Mouse (Mus musculus) CH12.LX (cell line): ENCODE results near the gene Mrm1. TPM values are rescaled to one million over a fixed set of nuclear protein-coding genes. Genes with fewer than 3 reads are reported as not detected.

Source experiments
- DNase-seq: peaks from one replicate; pipeline ENCODE4 v3.0.0-alpha.2; 2013; ENCODE audit errors: extremely low read depth
- H3K27ac ChIP-seq: 2 replicates; pipeline ENCODE4 v1.5.1; 2012; ENCODE audit warnings: low read depth, mild to moderate bottlenecking, control low read depth, moderate library complexity; ENCODE audit not compliant: insufficient read depth
- H3K27me3 ChIP-seq: replicated peaks from 2 replicates; pipeline ENCODE3; 2012; ENCODE audit warnings: inconsistent platforms
- H3K36me3 ChIP-seq, 2 experiments: replicated peaks in 1 of 2; 2 replicates each; pipeline versions ENCODE3 to v1.6.1; 2012; ENCODE audit warnings: inconsistent platforms in 1 of 2, low read length in 1 of 2, mild to moderate bottlenecking in 1 of 2, mixed read lengths in 1 of 2, moderate library complexity in 1 of 2; ENCODE audit not compliant: control insufficient read depth in 1 of 2, insufficient read depth in 1 of 2
- H3K4me1 ChIP-seq, 2 experiments: 2 replicates each; pipeline ENCODE4 v1.6.1; 2012; ENCODE audit warnings: inconsistent platforms in 1 of 2, moderate library complexity in 1 of 2; ENCODE audit not compliant: insufficient read depth in 2 of 2, control insufficient read depth in 1 of 2
- H3K4me2 ChIP-seq: 2 replicates; pipeline ENCODE4 v1.6.1; 2012; ENCODE audit warnings: low read depth, mild to moderate bottlenecking, control low read depth; ENCODE audit not compliant: poor library complexity, insufficient read depth, severe bottlenecking
- H3K4me3 ChIP-seq, 3 experiments: fragments of 150-350 bp in 1 of 3; sonication (generic) in 1 of 3; replicated peaks in 1 of 3; 2 replicates each; pipeline versions ENCODE3 to v1.5.1; 2011 to 2012; ENCODE audit warnings: low read depth in 2 of 3, low read length in 2 of 3, mild to moderate bottlenecking in 2 of 3, moderate library complexity in 2 of 3, control low read depth in 1 of 3, improper control_type of control experiment in 1 of 3, inconsistent platforms in 1 of 3, mixed read lengths in 1 of 3; ENCODE audit not compliant: poor library complexity in 1 of 3
- H3K79me2 ChIP-seq: replicated peaks from 2 replicates; pipeline ENCODE4 v1.6.1; 2012; ENCODE audit warnings: mild to moderate bottlenecking, moderate library complexity; ENCODE audit not compliant: control insufficient read depth, poor library complexity, insufficient read depth, severe bottlenecking; ENCODE audit errors: extremely low read depth
- H3K9ac ChIP-seq: 2 replicates; pipeline ENCODE4 v1.6.1; 2012; ENCODE audit warnings: low read depth, mild to moderate bottlenecking, control low read depth, moderate library complexity; ENCODE audit not compliant: insufficient read depth
- H3K9me3 ChIP-seq: replicated peaks from 2 replicates; pipeline ENCODE3; 2012; ENCODE audit warnings: low read length, inconsistent platforms, mixed read lengths
- CHD1 ChIP-seq: IDR thresholded peaks from 2 replicates; pipeline ENCODE4 v1.6.1; 2012; ENCODE audit warnings: low read depth, low read length, improper control_type of control experiment, inconsistent platforms
- CHD2 ChIP-seq: IDR thresholded peaks from 2 replicates; pipeline ENCODE4 v1.6.1; 2011; ENCODE audit warnings: low read length, improper control_type of control experiment
- CTCF ChIP-seq, 2 experiments: IDR thresholded peaks in 1 of 2; conservative IDR thresholded peaks in 1 of 2; 2 replicates each; pipeline ENCODE4 v1.5.1; 2011 to 2012; ENCODE audit warnings: low read depth in 2 of 2, low read length in 2 of 2, improper control_type of control experiment in 1 of 2, inconsistent platforms in 1 of 2, mild to moderate bottlenecking in 1 of 2, moderate library complexity in 1 of 2
- E2F4 ChIP-seq: IDR thresholded peaks from 2 replicates; pipeline ENCODE4 v1.6.1; 2011; ENCODE audit warnings: low read depth, low read length, improper control_type of control experiment; ENCODE audit not compliant: insufficient replicate concordance
- ELF1 ChIP-seq: IDR thresholded peaks from 2 replicates; pipeline ENCODE4 v1.6.1; 2014; ENCODE audit warnings: low read depth, mild to moderate bottlenecking, inconsistent platforms, low read length, improper control_type of control experiment
- EP300 ChIP-seq: IDR thresholded peaks from 2 replicates; pipeline ENCODE4 v1.6.1; 2011; ENCODE audit warnings: low read length, improper control_type of control experiment
- ETS1 ChIP-seq: conservative IDR thresholded peaks from 2 replicates; pipeline ENCODE4 v1.6.1; 2012; ENCODE audit warnings: low read depth, mild to moderate bottlenecking, inconsistent platforms, low read length, improper control_type of control experiment, moderate library complexity
- GABPA ChIP-seq: IDR thresholded peaks from 2 replicates; pipeline ENCODE4 v1.6.1; 2012; ENCODE audit warnings: low read depth, low read length, improper control_type of control experiment, inconsistent platforms; ENCODE audit not compliant: insufficient replicate concordance
- HCFC1 ChIP-seq: IDR thresholded peaks from 2 replicates; pipeline ENCODE4 v1.6.1; 2012; ENCODE audit warnings: low read depth, mild to moderate bottlenecking, inconsistent platforms, low read length, improper control_type of control experiment
- IRF4 ChIP-seq: IDR thresholded peaks from 2 replicates; pipeline ENCODE4 v1.6.1; 2014; ENCODE audit warnings: low read depth, mild to moderate bottlenecking, inconsistent platforms, low read length, improper control_type of control experiment
- JUN ChIP-seq: IDR thresholded peaks from 2 replicates; pipeline ENCODE4 v1.6.1; 2011; ENCODE audit warnings: low read depth, mild to moderate bottlenecking, low read length, improper control_type of control experiment, moderate library complexity; ENCODE audit not compliant: insufficient read depth
- JUND ChIP-seq: conservative IDR thresholded peaks from 2 replicates; pipeline ENCODE4 v1.6.1; 2011; ENCODE audit warnings: low read depth, low read length, improper control_type of control experiment
- KAT2A ChIP-seq: IDR thresholded peaks from 2 replicates; pipeline ENCODE4 v1.6.1; 2012; ENCODE audit warnings: low read length, improper control_type of control experiment, inconsistent platforms; ENCODE audit not compliant: insufficient replicate concordance
- MAFK ChIP-seq: IDR thresholded peaks from 2 replicates; pipeline ENCODE4 v1.6.1; 2011; ENCODE audit warnings: low read length, improper control_type of control experiment; ENCODE audit not compliant: insufficient replicate concordance
- MAX ChIP-seq: IDR thresholded peaks from 2 replicates; pipeline ENCODE4 v1.6.1; 2011; ENCODE audit warnings: low read length, improper control_type of control experiment
- MEF2A ChIP-seq: IDR thresholded peaks from 2 replicates; pipeline ENCODE4 v1.6.1; 2014; ENCODE audit warnings: low read depth, mild to moderate bottlenecking, inconsistent platforms, low read length, improper control_type of control experiment, borderline replicate concordance
- MXI1 ChIP-seq: IDR thresholded peaks from 2 replicates; pipeline ENCODE4 v1.6.1; 2011; ENCODE audit warnings: mild to moderate bottlenecking, low read depth, low read length, improper control_type of control experiment
- MYC ChIP-seq: IDR thresholded peaks from 2 replicates; pipeline ENCODE4 v1.6.1; 2011; ENCODE audit warnings: low read depth, mild to moderate bottlenecking, improper control_type of control experiment, low read length
- NELFE ChIP-seq: IDR thresholded peaks from 2 replicates; pipeline ENCODE4 v1.6.1; 2011; ENCODE audit warnings: low read depth, low read length, improper control_type of control experiment
- POLR2A ChIP-seq: IDR thresholded peaks from 2 replicates; pipeline ENCODE4 v1.6.1; 2011; ENCODE audit warnings: low read depth, mild to moderate bottlenecking, improper control_type of control experiment, low read length
- POLR2AphosphoS2 ChIP-seq: IDR thresholded peaks from 2 replicates; pipeline ENCODE4 v1.6.1; 2011; ENCODE audit warnings: low read depth, low read length, improper control_type of control experiment
- RAD21 ChIP-seq: IDR thresholded peaks from 2 replicates; pipeline ENCODE4 v1.6.1; 2011; ENCODE audit warnings: low read depth, mild to moderate bottlenecking, low read length, improper control_type of control experiment, moderate library complexity
- RCOR1 ChIP-seq: conservative IDR thresholded peaks from 2 replicates; pipeline ENCODE4 v1.6.1; 2012; ENCODE audit warnings: low read depth, mild to moderate bottlenecking, inconsistent platforms, low read length, improper control_type of control experiment
- SIN3A ChIP-seq: IDR thresholded peaks from 2 replicates; pipeline ENCODE4 v1.6.1; 2012; ENCODE audit warnings: low read length, improper control_type of control experiment, inconsistent platforms
- SMC3 ChIP-seq: IDR thresholded peaks from 2 replicates; pipeline ENCODE4 v1.6.1; 2011; ENCODE audit warnings: low read depth, low read length, improper control_type of control experiment
- TBP ChIP-seq: conservative IDR thresholded peaks from 2 replicates; pipeline ENCODE4 v1.6.1; 2011; ENCODE audit warnings: low read depth, low read length, improper control_type of control experiment
- TCF12 ChIP-seq: IDR thresholded peaks from 2 replicates; pipeline ENCODE4 v1.6.1; 2014; ENCODE audit warnings: low read depth, mild to moderate bottlenecking, inconsistent platforms, low read length, improper control_type of control experiment
- USF1 ChIP-seq: IDR thresholded peaks from 2 replicates; pipeline ENCODE4 v1.6.1; 2014; ENCODE audit warnings: low read depth, mild to moderate bottlenecking, inconsistent platforms, low read length, improper control_type of control experiment
- USF2 ChIP-seq: conservative IDR thresholded peaks from 2 replicates; pipeline ENCODE4 v1.6.1; 2011; ENCODE audit warnings: low read depth, low read length, improper control_type of control experiment
- ZC3H11A ChIP-seq: IDR thresholded peaks from 2 replicates; pipeline ENCODE4 v1.6.1; 2012; ENCODE audit warnings: low read depth, mild to moderate bottlenecking, inconsistent platforms, low read length, improper control_type of control experiment
- ZKSCAN1 ChIP-seq: IDR thresholded peaks from 2 replicates; pipeline ENCODE4 v1.6.1; 2012; ENCODE audit warnings: low read depth, inconsistent platforms, low read length, improper control_type of control experiment, borderline replicate concordance
- ZMIZ1 ChIP-seq: IDR thresholded peaks from 2 replicates; pipeline ENCODE4 v1.6.1; 2012; ENCODE audit warnings: low read depth, mild to moderate bottlenecking, inconsistent platforms, low read length, improper control_type of control experiment
- ZNF384 ChIP-seq: IDR thresholded peaks from 2 replicates; pipeline ENCODE4 v1.6.1; 2012; ENCODE audit warnings: low read depth, low read length, improper control_type of control experiment, inconsistent platforms
- dilution Hi-C: fragments of 300-500 bp; cut with MboI; formaldehyde crosslinking; loops from 2 replicates; pipeline ENCODE4 v1.14.3; 2020; ENCODE audit warnings: low sequenced_read_pairs; ENCODE audit not compliant: extremely low pct_unique_long_range_greater_than_20kb, extremely low pct_ligation_motif_present
- in situ Hi-C: fragments of 300-500 bp; cut with MboI; formaldehyde crosslinking; loops from 3 replicates; pipeline ENCODE4 v1.14.3; 2019; ENCODE audit warnings: low sequenced_read_pairs, low pct_ligation_motif_present, low pct_unique_long_range_greater_than_20kb, mixed read lengths
- polyA plus RNA-seq: library from polyadenylated mRNA; unstranded; fragments of >175 nt; gene quantifications from 2 replicates; pipeline ENCODE4 v1.2.1, GENCODE M21; 2012; ENCODE audit warnings: low read depth; ENCODE audit not compliant: insufficient read length
- total RNA-seq, 2 experiments: library from RNA; depleted of rRNA; stranded (reverse); fragments of 300-350 nt in 1 of 2; fragments of >200 nt in 1 of 2; gene quantifications; 2 replicates each; pipeline ENCODE4 v1.2.3; 2012 to 2014

Mrm1 gene
- total and polyA plus RNA-seq, 3 experiments = 11.1 to 27.8 (median 16.1) TPM

GRCm38 (mm10) chr11:84821131-84821770 is 1.9 kb upstream of the Mrm1 start (continued):
- no peak for TF ChIP-seq USF1
- TF ChIP-seq, all 38 proteins: peak for 0

DNA sequence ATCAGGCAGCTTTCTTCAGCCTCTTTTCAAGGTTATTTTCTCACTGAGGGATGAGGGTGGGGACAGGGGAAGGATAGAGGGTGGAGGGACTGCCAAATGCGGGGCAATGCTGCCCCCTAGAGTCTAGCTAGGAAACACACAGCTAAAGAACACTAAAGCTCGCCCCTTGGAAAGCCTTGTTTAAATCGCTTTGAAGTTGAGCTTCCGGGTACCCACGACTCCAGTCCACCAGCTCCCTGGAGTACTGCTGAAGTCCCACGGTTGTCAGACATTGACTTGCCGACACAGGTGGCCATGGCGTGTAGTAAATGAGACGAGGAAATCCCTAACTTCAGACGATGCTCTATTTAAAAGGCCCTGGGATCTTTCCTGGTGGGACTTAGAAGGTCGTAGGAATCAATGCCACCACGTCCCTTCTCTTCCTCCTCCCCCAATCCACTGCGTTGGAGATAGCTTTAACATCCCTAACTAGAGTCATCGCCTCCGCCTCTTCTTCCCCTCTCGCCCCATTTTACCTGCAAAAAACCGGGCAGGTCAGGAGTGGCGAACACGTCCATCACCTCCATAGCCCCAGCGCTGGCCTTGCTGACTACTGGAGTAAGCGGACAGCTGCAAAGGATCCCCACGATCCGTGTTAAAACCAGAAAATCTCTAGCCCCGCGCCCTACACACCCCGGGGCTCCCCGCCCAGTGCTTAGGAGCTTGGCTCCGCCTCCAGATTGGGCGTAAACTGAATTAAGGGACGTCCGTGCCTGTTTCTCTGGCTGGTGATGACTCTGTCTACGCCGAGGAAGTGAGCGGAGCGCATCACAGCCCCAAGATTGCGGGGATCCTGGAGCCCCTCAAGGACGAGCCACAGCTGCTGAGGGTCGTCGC is 992 bp downstream of the Mrm1 start:
- Histone ChIP-seq H3K79me2 (no peaks in the 10 kb centered on the region; the same call in 1 of the 2 replicates), H3K4me1 (peaks cover 4 to 41% of the 10 kb centered on the region in 2 experiments; a peak in 2 of 4 replicates), H3K9me3 (peaks cover 2% of the 10 kb centered on the region), H3K4me3 (peak overlapping the region; percentile 60 to 97 (median 87)), H3K9ac (peak overlapping the region; percentile 81), H3K27me3 (no peaks in the 10 kb centered on the region), H3K4me2 (peak overlapping the region; percentile 91), H3K36me3 (peaks cover 12 to 60% of the 10 kb centered on the region in 2 experiments), H3K27ac (peak overlapping the region; percentile 84)
- dilution Hi-C loops = no loop called here
- in situ Hi-C loops = loop anchor here (10.0 to 25.0 kb wide), 3 partner anchors 304 to 656 kb away; partner anchors contain the start of genes Aatf and Gm11437
- DNase-seq = peak; percentile 95
- TF ChIP-seq ZC3H11A (no peak), TBP (peak; percentile 71; the same call in 1 of the 2 replicates), HCFC1 (peak; percentile 24; the same call in 1 of the 2 replicates), ELF1 (peak; percentile 84), RAD21 (peak; percentile 87), SIN3A (no peak), CHD2 (0 out of 2 replicates have a peak, but pooled peaks have one; percentile 14), USF2 (0 out of 2 replicates have a peak, but pooled peaks have one; percentile 28), ZNF384 (no peak), MAX (no peak; the same call in 1 of the 2 replicates), ZMIZ1 (peak; percentile 67; the same call in 1 of the 2 replicates), TCF12 (peak; percentile 72; the same call in 1 of the 2 replicates), MYC (peak; percentile 32; the same call in 1 of the 2 replicates), CHD1 (no peak; the same call in 1 of the 2 replicates), MEF2A (peak; percentile 24; the same call in 1 of the 2 replicates), POLR2A (peak; percentile 78), SMC3 (peak; percentile 44), USF1 (no peak), GABPA (no peak), EP300 (no peak), RCOR1 (no peak), MXI1 (0 out of 2 replicates have a peak, but pooled peaks have one; percentile 9), IRF4 (peak; percentile 31; the same call in 1 of the 2 replicates), JUN (no peak), ZKSCAN1 (no peak), ETS1 (no peak), KAT2A (0 out of 2 replicates have a peak, but pooled peaks have one; percentile 6), CTCF (conservative IDR thresholded peaks at IDR 0.05 in 1 of 2, IDR thresholded peaks at IDR 0.05 in 1 of 2; ENCODE audit: low read depth in 2 of 2, low read length in 2 of 2) (peak; percentile 92 to 95), E2F4 (no peak), JUND (no peak), NELFE (peak; percentile 84; the same call in 1 of the 2 replicates), POLR2AphosphoS2 (peak; percentile 62; the same call in 1 of the 2 replicates), MAFK (no peak)
